ENCODE assay signal across 18 mouse cellular contexts in genomic region chr2:178184862-178185261, GRCm38 (mm10).
A peak's percentile ranks its signal among the peaks of the same experiment; 100 is the strongest.
DNase-seq lines count a peak whose midpoint lies in the region; ATAC-seq lines count a peak whose summit lies in the region.
"Had no signal": no experiment of that assay in that cellular context is flagged by ENCODE, and none has a peak within 500 bp of the region (broad histone marks: within the 10 kb centered on the region; RNA-seq: fewer than 3 reads in every experiment).

No protein-coding gene starts in this region.

- WGBS in hindbrain, embryonic 13.5 days = 59% methylated on average over 6 of the region's 6 CpGs
- WGBS in hindbrain, embryonic 12.5 days = 57% methylated on average over 6 of the region's 6 CpGs
- 52% methylated on average over 6 of the region's 6 CpGs for WGBS in midbrain, embryonic 13.5 days
- WGBS in midbrain, embryonic 11.5 days = 54% methylated on average over 6 of the region's 6 CpGs

- H3K27me3 ChIP-seq in hindbrain, embryonic 13.5 days = no peaks in the 10 kb centered on the region
- H3K27me3 ChIP-seq in hindbrain, embryonic 12.5 days = no peaks in the 10 kb centered on the region
- H3K27me3 ChIP-seq in midbrain, embryonic 13.5 days = no peaks in the 10 kb centered on the region
- H3K27me3 ChIP-seq in midbrain, embryonic 11.5 days (ENCODE audit: control insufficient read depth, insufficient read depth, low read length) = no peaks in the 10 kb centered on the region
- H3K27me3 ChIP-seq: heart, embryonic 15.5 days; lung, embryonic 15.5 days; stomach, embryonic 15.5 days had no signal

- no peak overlapping the region for H3K9ac ChIP-seq in hindbrain, embryonic 13.5 days
- H3K9ac ChIP-seq in hindbrain, embryonic 12.5 days = no peak overlapping the region
- H3K9ac ChIP-seq in midbrain, embryonic 13.5 days (replicated peaks) = no peak overlapping the region
- H3K9ac ChIP-seq in midbrain, embryonic 11.5 days (ENCODE audit: low read length) = no peak overlapping the region
- H3K9ac ChIP-seq: heart, embryonic 15.5 days; lung, embryonic 15.5 days; stomach, embryonic 15.5 days had no signal

- H3K9me3 ChIP-seq in hindbrain, embryonic 13.5 days = no peaks in the 10 kb centered on the region
- H3K9me3 ChIP-seq in hindbrain, embryonic 12.5 days (replicated peaks) = 0 out of 2 replicates have a peak, but pooled peaks cover 4% of the 10 kb centered on the region
- no peaks in the 10 kb centered on the region for H3K9me3 ChIP-seq in midbrain, embryonic 13.5 days
- H3K9me3 ChIP-seq in midbrain, embryonic 11.5 days (ENCODE audit: control insufficient read depth, low read length) = no peaks in the 10 kb centered on the region
- H3K9me3 ChIP-seq: heart, embryonic 15.5 days; lung, embryonic 15.5 days; stomach, embryonic 15.5 days had no signal

- no peak overlapping the region for H3K4me3 ChIP-seq in hindbrain, embryonic 13.5 days
- no peak overlapping the region for H3K4me3 ChIP-seq in hindbrain, embryonic 12.5 days
- no peak overlapping the region for H3K4me3 ChIP-seq in midbrain, embryonic 13.5 days (replicated peaks)
- H3K4me3 ChIP-seq in midbrain, embryonic 11.5 days (ENCODE audit: low read depth, low read length) = no peak overlapping the region
- H3K4me3 ChIP-seq: heart, embryonic 15.5 days; lung, embryonic 15.5 days; stomach, embryonic 15.5 days had no signal

- peak; percentile 41 to 48 for DNase-seq in cerebellum, postnatal 10 days
- DNase-seq in cerebellum, adult 8-10 months = no peak
- DNase-seq in midbrain, embryonic 11.5 days (ENCODE audit: low spot score, missing footprints) = no peak
- DNase-seq: adrenal gland, postnatal 36 days; heart, adult 18-20 months; kidney, adult 2 months; liver; right cerebral cortex, adult 18-20 months; spleen, adult 18-20 months had no signal

- no peak overlapping the region for H3K27ac ChIP-seq in hindbrain, embryonic 13.5 days
- no peak overlapping the region for H3K27ac ChIP-seq in hindbrain, embryonic 12.5 days
- H3K27ac ChIP-seq in midbrain, embryonic 13.5 days = no peak overlapping the region
- H3K27ac ChIP-seq in midbrain, embryonic 11.5 days (ENCODE audit: low read depth, low read length) = no peak overlapping the region
- H3K27ac ChIP-seq: heart, embryonic 15.5 days; lung, embryonic 15.5 days; stomach, embryonic 15.5 days had no signal

- no peak overlapping the region for H3K4me2 ChIP-seq in hindbrain, embryonic 13.5 days
- H3K4me2 ChIP-seq in hindbrain, embryonic 12.5 days (replicated peaks) = no peak overlapping the region
- H3K4me2 ChIP-seq in midbrain, embryonic 13.5 days (replicated peaks) = no peak overlapping the region
- no peak overlapping the region for H3K4me2 ChIP-seq in midbrain, embryonic 11.5 days
- H3K4me2 ChIP-seq: heart, embryonic 15.5 days; lung, embryonic 15.5 days; stomach, embryonic 15.5 days had no signal

- 0 out of 2 replicates have a peak, but pooled peaks have one; percentile 15 for ATAC-seq in hindbrain, embryonic 13.5 days (ENCODE audit: low FRiP score)
- no peak for ATAC-seq in hindbrain, embryonic 12.5 days (ENCODE audit: low FRiP score)
- peak; percentile 55; the same call in 1 of the 2 replicates for ATAC-seq in midbrain, embryonic 13.5 days
- ATAC-seq in midbrain, embryonic 11.5 days (ENCODE audit: low FRiP score) = no peak
- no peak for ATAC-seq in monocyte, adult 5-6 weeks (replicated peaks; ENCODE audit: insufficient number of reproducible peaks, low FRiP score, low TSS enrichment, poor library complexity, severe bottlenecking)
- ATAC-seq in erythroid progenitor cell, adult 5-6 weeks (replicated peaks; ENCODE audit: low FRiP score, poor library complexity, severe bottlenecking) = no peak
- ATAC-seq: activated CD4-positive, CD25-positive, alpha-beta regulatory T cell, adult 4 months had no signal

- 0 out of 2 replicates have a peak, but pooled peaks cover 6% of the 10 kb centered on the region for H3K36me3 ChIP-seq in hindbrain, embryonic 13.5 days
- H3K36me3 ChIP-seq in hindbrain, embryonic 12.5 days = no peaks in the 10 kb centered on the region
- H3K36me3 ChIP-seq in midbrain, embryonic 13.5 days = no peaks in the 10 kb centered on the region
- H3K36me3 ChIP-seq in midbrain, embryonic 11.5 days (ENCODE audit: control insufficient read depth, insufficient read depth, low read length) = no peaks in the 10 kb centered on the region
- H3K36me3 ChIP-seq: heart, embryonic 15.5 days; lung, embryonic 15.5 days; stomach, embryonic 15.5 days had no signal

- H3K4me1 ChIP-seq in hindbrain, embryonic 13.5 days (replicated peaks) = peaks cover 18% of the 10 kb centered on the region
- H3K4me1 ChIP-seq in hindbrain, embryonic 12.5 days = peaks cover 4% of the 10 kb centered on the region; the same call in 1 of the 2 replicates
- peaks cover 7% of the 10 kb centered on the region for H3K4me1 ChIP-seq in midbrain, embryonic 13.5 days (replicated peaks)
- peaks cover 7% of the 10 kb centered on the region for H3K4me1 ChIP-seq in midbrain, embryonic 11.5 days (ENCODE audit: control insufficient read depth, insufficient read depth, low read length)
- H3K4me1 ChIP-seq: heart, embryonic 15.5 days; lung, embryonic 15.5 days; stomach, embryonic 15.5 days had no signal

Comparison
In these comparisons a context has a peak if more than half of its experiments do, and no peak if none do; other contexts are left out.
1. DNase-seq: peak in cerebellum, postnatal 10 days (2 of 2); none in cerebellum, adult 8-10 months (single experiment) and midbrain, embryonic 11.5 days (single experiment).
2. ATAC-seq: peak in hindbrain, embryonic 13.5 days (single experiment) and midbrain, embryonic 13.5 days (single experiment); none in hindbrain, embryonic 12.5 days (single experiment), midbrain, embryonic 11.5 days (single experiment), monocyte, adult 5-6 weeks (single experiment) and erythroid progenitor cell, adult 5-6 weeks (single experiment).